Mouse (Mus musculus) megakaryocyte, embryonic 14.5 days (primary cell): ENCODE data around the gene Gm8909.
"Not testable (repeated sequence)": the region's sequence is repeated elsewhere in the genome, so short reads cannot be mapped to it uniquely, and the experiment has no call there.

Experiments used
- FLI1 ChIP-seq: IDR thresholded peaks from 2 replicates; pipeline ENCODE4 v1.6.1; 2012; ENCODE audit warnings: low read length, inconsistent platforms, mixed read lengths
- GATA1 ChIP-seq: IDR thresholded peaks from 3 replicates; pipeline ENCODE4 v1.6.1; 2012; ENCODE audit warnings: mixed read lengths, low read length, inconsistent platforms, borderline replicate concordance

DNA sequence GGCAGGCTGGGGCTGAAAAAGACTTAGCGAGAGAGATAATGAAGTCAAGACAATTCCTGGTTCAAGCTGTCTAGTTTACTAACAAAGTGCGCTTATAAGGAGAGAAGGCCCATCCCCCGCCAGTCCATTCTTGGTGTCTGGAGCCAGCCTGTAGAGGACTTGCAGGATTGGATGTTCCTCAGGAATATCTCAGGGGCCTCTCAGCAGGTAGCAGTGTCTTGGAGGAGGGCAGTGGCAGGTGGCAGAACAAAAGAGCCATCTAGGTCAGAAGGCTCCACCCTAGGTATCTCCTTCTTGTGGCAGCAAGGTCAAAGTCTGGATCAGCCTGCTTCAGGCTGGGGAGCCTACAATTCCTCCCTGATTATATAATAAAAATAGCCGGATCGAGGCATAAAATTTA is 19.9 kb downstream of the Gm8909 start:
- not testable (repeated sequence) for TF ChIP-seq GATA1, FLI1
